Mouse (Mus musculus) kidney, embryonic 15.5 days (tissue): ENCODE results near the gene Ip6k3. TPM values are rescaled to one million over a fixed set of nuclear protein-coding genes. Genes with fewer than 3 reads are reported as not detected.

ENCODE experiments used
- ATAC-seq: fragments of 200-750 bp; cut with Nextera tagmentation; replicated peaks from 2 replicates; pipeline ENCODE4 v1.8.0; 2017; ENCODE audit warnings: moderate TSS enrichment; ENCODE audit not compliant: low FRiP score
- H3K27ac ChIP-seq: fragments of 300-500 bp; sonication (generic); 2 replicates; pipeline ENCODE4 v1.5.1; 2015; ENCODE audit warnings: mild to moderate bottlenecking, inconsistent platforms
- H3K27me3 ChIP-seq: fragments of 300-500 bp; sonication (generic); 2 replicates; pipeline ENCODE4 v1.6.1; 2015; ENCODE audit warnings: inconsistent platforms
- H3K36me3 ChIP-seq: fragments of 300-500 bp; sonication (generic); 2 replicates; pipeline ENCODE4 v1.6.1; 2015; ENCODE audit warnings: inconsistent platforms
- H3K4me1 ChIP-seq: fragments of 300-500 bp; sonication (generic); 2 replicates; pipeline ENCODE4 v1.6.1; 2015; ENCODE audit warnings: inconsistent platforms
- H3K4me2 ChIP-seq: fragments of 300-500 bp; sonication (generic); 2 replicates; pipeline ENCODE4 v1.6.1; 2015; ENCODE audit warnings: moderate library complexity, mild to moderate bottlenecking, inconsistent platforms
- H3K4me3 ChIP-seq: fragments of 300-500 bp; sonication (generic); replicated peaks from 2 replicates; pipeline ENCODE4 v1.5.1; 2015; ENCODE audit warnings: mild to moderate bottlenecking, inconsistent platforms
- H3K9ac ChIP-seq: fragments of 300-500 bp; sonication (generic); 2 replicates; pipeline ENCODE4 v1.6.1; 2015; ENCODE audit warnings: mild to moderate bottlenecking, inconsistent platforms
- H3K9me3 ChIP-seq: fragments of 300-500 bp; sonication (generic); replicated peaks from 2 replicates; pipeline ENCODE4 v1.6.1; 2016; ENCODE audit warnings: inconsistent platforms
- WGBS: fragments of 180-500 bp; shearing (Covaris S2); methylation state at CpG from one replicate; pipeline ENCODE4 v1.1.7; 2015; ENCODE audit warnings: mixed read lengths; 5-methylcytosine and 5-hydroxymethylcytosine counted together
- polyA plus RNA-seq: library from polyadenylated mRNA; unstranded; fragments of >200 nt; fragmentation: Nextera tagmentation; extraction: Ambion mirVana; gene quantifications from 2 replicates; pipeline ENCODE4 v1.2.1, GENCODE M21; 2015

The Ip6k3 gene
- polyA plus RNA-seq = 0.10 and 0.27 TPM in 2 replicates

- 37% methylated on average over 4 of the region's 4 CpGs for WGBS
- no peak for ATAC-seq
- H3K9me3 ChIP-seq = no peaks in the 10 kb centered on the region
These were observed at the start of gene Ip6k3 for GRCm38 (mm10) chr17:27167545-27167944. Gene Ip6k3, minus strand, starts transcription at chr17:27167795.

GRCm38 (mm10) chr17:27212768-27213525 lies 45.4 kb upstream of the Ip6k3 start:
- peaks cover 34% of the 10 kb centered on the region for H3K4me1 ChIP-seq
- peak; percentile 92 for ATAC-seq
- no peaks in the 10 kb centered on the region for H3K36me3 ChIP-seq
- 0 out of 2 replicates have a peak, but pooled peaks cover 4% of the 10 kb centered on the region for H3K27me3 ChIP-seq
- peak overlapping the region; percentile 39 for H3K4me2 ChIP-seq
- H3K9ac ChIP-seq = no peak overlapping the region
- H3K9me3 ChIP-seq = no peaks in the 10 kb centered on the region
- 4% methylated on average over 11 of the region's 11 CpGs for WGBS
- H3K27ac ChIP-seq = peak overlapping the region; percentile 86
- H3K4me3 ChIP-seq = no peak overlapping the region

More at GRCm38 (mm10) chr17:27167545-27167944, at the start of gene Ip6k3:
- Histone ChIP-seq H3K4me3 (no peak within 1 kb of the TSS), H3K27ac (no peak within 1 kb of the TSS), H3K4me2 (no peak within 1 kb of the TSS), H3K36me3 (no peaks in the 10 kb centered on the region), H3K4me1 (no peaks in the 10 kb centered on the region), H3K27me3 (peaks cover 3% of the 10 kb centered on the region; the same call in 1 of the 2 replicates), H3K9ac (no peak within 1 kb of the TSS)

- WGBS = 18% methylated on average over 6 of the region's 6 CpGs
- H3K4me2 ChIP-seq = peak overlapping the region; percentile 39; the same call in 1 of the 2 replicates
- H3K9ac ChIP-seq = no peak overlapping the region
- H3K4me3 ChIP-seq = no peak overlapping the region
- H3K27me3 ChIP-seq = no peaks in the 10 kb centered on the region
- H3K9me3 ChIP-seq = no peaks in the 10 kb centered on the region
- peaks cover 33% of the 10 kb centered on the region for H3K4me1 ChIP-seq
- peak; percentile 57 for ATAC-seq
- H3K36me3 ChIP-seq = no peaks in the 10 kb centered on the region
- peak overlapping the region; percentile 86 for H3K27ac ChIP-seq
These were observed 44.4 kb upstream of the Ip6k3 start for GRCm38 (mm10) chr17:27212006-27212405.

- WGBS = 18% methylated on average over 11 of the region's 11 CpGs
- H3K27me3 ChIP-seq = no peaks in the 10 kb centered on the region
- peaks cover 44% of the 10 kb centered on the region for H3K4me1 ChIP-seq
- peaks cover 4% of the 10 kb centered on the region; the same call in 1 of the 2 replicates for H3K36me3 ChIP-seq
- H3K4me3 ChIP-seq = no peak overlapping the region
- peak overlapping the region; percentile 24; the same call in 1 of the 2 replicates for H3K4me2 ChIP-seq
- ATAC-seq = no peak
- H3K27ac ChIP-seq = no peak overlapping the region
- H3K9ac ChIP-seq = no peak overlapping the region
- H3K9me3 ChIP-seq = 0 out of 2 replicates have a peak, but pooled peaks cover under 1% of the 10 kb centered on the region
These were observed 39.6 kb upstream of the Ip6k3 start for GRCm38 (mm10) chr17:27207113-27207707.

- no peaks in the 10 kb centered on the region for H3K27me3 ChIP-seq
- peaks cover 33% of the 10 kb centered on the region for H3K36me3 ChIP-seq
- peak within 1 kb of the TSS; percentile 96 for H3K9ac ChIP-seq
- peak within 1 kb of the TSS; percentile 81 for H3K4me2 ChIP-seq
- peak; percentile 92 for ATAC-seq
- peaks cover 61% of the 10 kb centered on the region for H3K4me1 ChIP-seq
- peak within 1 kb of the TSS; percentile 90 for H3K4me3 ChIP-seq
- WGBS = 5% methylated on average over 77 of the region's 97 CpGs
- H3K9me3 ChIP-seq = 0 out of 2 replicates have a peak, but pooled peaks cover 5% of the 10 kb centered on the region
- H3K27ac ChIP-seq = peak within 1 kb of the TSS; percentile 95
These were observed 36.7 kb upstream of the Ip6k3 start, which contains the start of gene Lemd2 for GRCm38 (mm10) chr17:27204075-27204909. Gene Lemd2, minus strand, starts transcription at chr17:27204469.

- Histone ChIP-seq H3K9me3 (0 out of 2 replicates have a peak, but pooled peaks cover 5% of the 10 kb centered on the region), H3K4me1 (peaks cover 61% of the 10 kb centered on the region), H3K27me3 (no peaks in the 10 kb centered on the region), H3K4me2 (peak overlapping the region; percentile 81), H3K36me3 (peaks cover 40% of the 10 kb centered on the region), H3K9ac (peak overlapping the region; percentile 96), H3K27ac (peak overlapping the region; percentile 95), H3K4me3 (peak overlapping the region; percentile 90)
- peak; percentile 49; the same call in 1 of the 2 replicates for ATAC-seq
- 1% methylated on average over 64 of the region's 74 CpGs for WGBS
These were observed 35.9 kb upstream of the Ip6k3 start for GRCm38 (mm10) chr17:27203358-27204074.

GRCm38 (mm10) chr17:27202919-27203357 lies 35.3 kb upstream of the Ip6k3 start:
- H3K27me3 ChIP-seq = no peaks in the 10 kb centered on the region
- peak overlapping the region; percentile 90 for H3K4me3 ChIP-seq
- ATAC-seq = no peak
- H3K4me2 ChIP-seq = peak overlapping the region; percentile 81
- 41% methylated on average over 14 of the region's 14 CpGs for WGBS
- 0 out of 2 replicates have a peak, but pooled peaks cover 5% of the 10 kb centered on the region for H3K9me3 ChIP-seq
- peak overlapping the region; percentile 95; the same call in 1 of the 2 replicates for H3K27ac ChIP-seq
- H3K36me3 ChIP-seq = peaks cover 45% of the 10 kb centered on the region
- H3K4me1 ChIP-seq = peaks cover 61% of the 10 kb centered on the region
- peak overlapping the region; percentile 96 for H3K9ac ChIP-seq

- Histone ChIP-seq H3K4me3 (no peak overlapping the region; the same call in 1 of the 2 replicates), H3K9ac (no peak overlapping the region), H3K36me3 (peaks cover 55% of the 10 kb centered on the region), H3K4me2 (no peak overlapping the region), H3K9me3 (0 out of 2 replicates have a peak, but pooled peaks cover 5% of the 10 kb centered on the region), H3K4me1 (peaks cover 53% of the 10 kb centered on the region), H3K27ac (no peak overlapping the region), H3K27me3 (no peaks in the 10 kb centered on the region)
- ATAC-seq = no peak
- 76% methylated on average over 2 of the region's 2 CpGs for WGBS
These were observed 34.4 kb upstream of the Ip6k3 start for GRCm38 (mm10) chr17:27201981-27202380.

GRCm38 (mm10) chr17:27200801-27201200 lies 33.2 kb upstream of the Ip6k3 start:
- Histone ChIP-seq H3K36me3 (peaks cover 67% of the 10 kb centered on the region), H3K4me2 (0 out of 2 replicates have a peak overlapping the region, but pooled peaks have one; percentile 2), H3K4me3 (no peak overlapping the region), H3K9me3 (0 out of 2 replicates have a peak, but pooled peaks cover 5% of the 10 kb centered on the region), H3K27me3 (no peaks in the 10 kb centered on the region), H3K27ac (0 out of 2 replicates have a peak overlapping the region, but pooled peaks have one; percentile 9), H3K9ac (no peak overlapping the region), H3K4me1 (peaks cover 43% of the 10 kb centered on the region)
- 15% methylated on average over 11 of the region's 11 CpGs for WGBS
- ATAC-seq = no peak

- Histone ChIP-seq H3K27ac (0 out of 2 replicates have a peak overlapping the region, but pooled peaks have one; percentile 14), H3K9ac (no peak overlapping the region), H3K4me2 (no peak overlapping the region), H3K4me3 (no peak overlapping the region), H3K36me3 (peaks cover 76% of the 10 kb centered on the region), H3K4me1 (peaks cover 42% of the 10 kb centered on the region), H3K27me3 (no peaks in the 10 kb centered on the region), H3K9me3 (0 out of 2 replicates have a peak, but pooled peaks cover 5% of the 10 kb centered on the region)
- 30% methylated on average over 7 of the region's 7 CpGs for WGBS
- ATAC-seq = no peak
These were observed 32.3 kb upstream of the Ip6k3 start for GRCm38 (mm10) chr17:27199864-27200263.
